Mouse (Mus musculus) liver, postnatal 0 days (tissue): Measurements from ENCODE around the gene Anks1b.

Source experiments
- CTCF ChIP-seq: sonication (generic); IDR thresholded peaks from 2 replicates; pipeline ENCODE4 v1.5.1; 2016; ENCODE audit warnings: antibody characterized with exemption, low read depth
- EP300 ChIP-seq: IDR thresholded peaks from 2 replicates; pipeline ENCODE4 v1.6.1; 2016; ENCODE audit warnings: antibody characterized with exemption, low read depth, mild to moderate bottlenecking

- no peak for TF ChIP-seq CTCF
- TF ChIP-seq EP300, result no peak
Observed at GRCm38 (mm10) chr10:90811446-90811845, 938.1 kb downstream of the Anks1b start.
